Mouse (Mus musculus): ENCODE results near the gene H2-Ke6. TPM values are rescaled to one million over a fixed set of nuclear protein-coding genes. Genes with fewer than 3 reads are reported as not detected.
"Not testable (repeated sequence)": the region's sequence is repeated elsewhere in the genome, so short reads cannot be mapped to it uniquely, and the experiment has no call there.

Gene H2-Ke6
- polyA plus RNA-seq, 1 experiment from 2014 or later, result 35.6 TPM

GRCm38 (mm10) chr17:34024317-34024821, 3.5 kb downstream of the H2-Ke6 start, which contains the start of gene Ring1:
Gene Ring1 (minus strand): TSS chr17:34024680.
- under 1% methylated on average over 52 of the region's 58 CpGs for WGBS (ENCODE audit: missing documents)

DNA sequence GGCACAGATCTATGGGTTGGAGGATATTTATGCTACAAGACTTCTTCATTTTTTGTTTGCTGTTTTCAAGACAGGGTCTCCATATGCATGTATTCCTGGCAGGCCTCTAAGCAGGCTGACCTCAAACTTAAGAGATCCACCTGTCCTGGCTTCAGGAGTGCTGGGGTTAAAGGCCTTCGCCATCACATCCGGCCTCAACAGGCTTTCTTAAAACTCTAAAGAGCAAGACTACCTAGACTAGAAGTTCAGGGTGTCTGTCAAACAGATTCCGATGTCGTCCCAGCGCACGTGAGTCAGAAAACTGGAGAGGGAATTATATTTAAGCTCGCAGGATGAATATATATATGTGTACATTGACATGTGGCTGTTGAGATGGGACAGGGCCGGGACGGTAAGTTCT, 4.2 kb downstream of the H2-Ke6 start:
- WGBS (ENCODE audit: missing documents), result 74% methylated on average over 9 of the region's 9 CpGs
- Histone ChIP-seq H3K79me2 (ENCODE audit: inconsistent target) (peaks cover 2% of the 10 kb centered on the region; the same call in 1 of the 2 replicates), H3K36me3 (ENCODE audit: inconsistent target) (peaks cover 23% of the 10 kb centered on the region), H3K27ac (no peak overlapping the region), H3K4me3 (ENCODE audit: inconsistent target) (peak overlapping the region; percentile 51)

More at GRCm38 (mm10) chr17:34024317-34024821, 3.5 kb downstream of the H2-Ke6 start, which contains the start of gene Ring1:
- H3K36me3 ChIP-seq (ENCODE audit: inconsistent target), result peaks cover 30% of the 10 kb centered on the region
- peaks cover 9% of the 10 kb centered on the region for H3K79me2 ChIP-seq (ENCODE audit: inconsistent target)
- H3K4me3 ChIP-seq (ENCODE audit: inconsistent target), result peak within 1 kb of the TSS; percentile 51
- no peak within 1 kb of the TSS for H3K27ac ChIP-seq

DNA sequence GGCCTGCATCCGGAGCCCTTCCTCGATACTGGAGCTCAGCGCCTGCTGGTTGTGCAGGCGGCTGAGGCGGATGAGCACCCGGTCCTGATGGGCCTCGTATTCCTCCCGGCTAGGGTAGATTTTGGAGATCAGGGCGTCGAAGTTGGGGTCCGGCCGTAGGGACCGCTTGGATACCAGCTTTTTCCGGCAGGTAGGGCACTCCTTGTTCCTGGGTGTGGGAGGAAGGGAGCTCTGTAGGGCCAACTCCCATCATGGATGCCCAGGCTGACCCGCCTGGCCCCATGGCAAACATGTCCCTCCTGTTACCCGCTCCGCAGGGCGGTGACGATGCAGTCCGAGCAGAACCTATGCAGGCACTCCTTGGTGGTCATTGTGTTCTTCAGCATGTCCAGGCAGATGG, 4.9 kb downstream of the H2-Ke6 start:
- no peaks in the 10 kb centered on the region for H3K79me2 ChIP-seq (ENCODE audit: inconsistent target)
- no peak overlapping the region for H3K27ac ChIP-seq
- peaks cover 19% of the 10 kb centered on the region; the same call in 1 of the 2 replicates for H3K36me3 ChIP-seq (ENCODE audit: inconsistent target)
- 95% methylated on average over 20 of the region's 20 CpGs for WGBS (ENCODE audit: missing documents)
- no peak overlapping the region for H3K4me3 ChIP-seq (ENCODE audit: inconsistent target)

DNA sequence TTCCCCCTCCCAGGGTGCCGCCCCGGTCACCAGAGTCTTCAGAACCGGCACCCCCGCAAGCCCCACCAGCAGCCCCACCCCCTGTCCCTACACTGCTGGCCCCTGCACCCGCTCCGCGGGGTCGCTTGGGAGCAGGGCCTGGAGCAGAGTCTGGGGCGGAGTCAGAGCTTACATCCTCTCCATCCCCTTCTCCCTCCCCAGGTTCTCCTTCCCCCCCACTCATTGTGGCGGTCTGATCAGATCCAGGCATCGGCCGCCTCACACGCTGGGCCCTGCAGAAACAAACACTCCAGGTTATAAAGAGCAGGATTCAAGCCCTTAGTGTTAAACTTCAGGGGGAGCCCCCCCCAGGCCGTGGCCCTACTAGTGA, 5.5 kb downstream of the H2-Ke6 start:
- WGBS (ENCODE audit: missing documents), result 99% methylated on average over 10 of the region's 14 CpGs
- no peak overlapping the region for H3K27ac ChIP-seq
- H3K4me3 ChIP-seq (ENCODE audit: inconsistent target), result no peak overlapping the region
- no peaks in the 10 kb centered on the region for H3K79me2 ChIP-seq (ENCODE audit: inconsistent target)
- peaks cover 19% of the 10 kb centered on the region; the same call in 1 of the 2 replicates for H3K36me3 ChIP-seq (ENCODE audit: inconsistent target)

GRCm38 (mm10) chr17:34021539-34022413, 6.1 kb downstream of the H2-Ke6 start:
- 97% methylated on average over 22 of the region's 23 CpGs for WGBS (ENCODE audit: missing documents)
- H3K27ac ChIP-seq, result no peak overlapping the region
- no peak overlapping the region for H3K4me3 ChIP-seq (ENCODE audit: inconsistent target)
- peaks cover 19% of the 10 kb centered on the region; the same call in 1 of the 2 replicates for H3K36me3 ChIP-seq (ENCODE audit: inconsistent target)
- H3K79me2 ChIP-seq (ENCODE audit: inconsistent target), result no peaks in the 10 kb centered on the region

- Histone ChIP-seq H3K79me2 (ENCODE audit: inconsistent target) (no peaks in the 10 kb centered on the region), H3K27ac (no peak overlapping the region), H3K36me3 (ENCODE audit: inconsistent target) (no peaks in the 10 kb centered on the region), H3K4me3 (ENCODE audit: inconsistent target) (no peak overlapping the region)
- WGBS (ENCODE audit: missing documents), result 97% methylated on average over 7 of the region's 8 CpGs
These were observed 14.4 kb downstream of the H2-Ke6 start for GRCm38 (mm10) chr17:34013436-34013835.

DNA sequence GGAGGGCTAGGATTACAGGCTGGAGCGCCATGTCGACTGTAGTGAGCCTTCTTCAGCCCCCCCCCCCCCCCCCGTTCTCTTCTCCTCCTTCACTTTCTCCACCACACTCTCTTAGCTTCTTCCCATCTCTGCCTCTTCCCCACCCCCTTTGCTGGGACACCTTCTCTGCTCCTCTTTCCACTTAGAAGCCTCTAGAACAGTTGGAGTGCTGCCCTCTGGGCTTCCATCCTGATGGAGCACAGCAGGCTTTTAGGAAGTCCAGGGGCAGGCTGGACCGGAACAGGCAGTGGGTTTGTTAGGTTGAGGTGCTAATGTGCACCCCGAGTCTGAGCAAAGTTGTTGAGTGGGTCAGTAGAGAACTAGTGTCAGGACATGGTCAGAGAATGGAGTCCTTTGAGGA, 17.7 kb downstream of the H2-Ke6 start:
- no peak overlapping the region for H3K27ac ChIP-seq
- WGBS (ENCODE audit: missing documents), result 83% methylated on average over 4 of the region's 5 CpGs
- H3K79me2 ChIP-seq (ENCODE audit: inconsistent target), result no peaks in the 10 kb centered on the region
- no peaks in the 10 kb centered on the region for H3K36me3 ChIP-seq (ENCODE audit: inconsistent target)
- H3K4me3 ChIP-seq (ENCODE audit: inconsistent target), result no peak overlapping the region

GRCm38 (mm10) chr17:34006570-34006969, 21.3 kb downstream of the H2-Ke6 start:
- H3K4me3 ChIP-seq (ENCODE audit: inconsistent target), result no peak overlapping the region
- H3K79me2 ChIP-seq (ENCODE audit: inconsistent target), result no peaks in the 10 kb centered on the region
- H3K36me3 ChIP-seq (ENCODE audit: inconsistent target), result no peaks in the 10 kb centered on the region
- 85% methylated on average over 2 of the region's 2 CpGs for WGBS (ENCODE audit: missing documents)
- no peak overlapping the region for H3K27ac ChIP-seq

DNA sequence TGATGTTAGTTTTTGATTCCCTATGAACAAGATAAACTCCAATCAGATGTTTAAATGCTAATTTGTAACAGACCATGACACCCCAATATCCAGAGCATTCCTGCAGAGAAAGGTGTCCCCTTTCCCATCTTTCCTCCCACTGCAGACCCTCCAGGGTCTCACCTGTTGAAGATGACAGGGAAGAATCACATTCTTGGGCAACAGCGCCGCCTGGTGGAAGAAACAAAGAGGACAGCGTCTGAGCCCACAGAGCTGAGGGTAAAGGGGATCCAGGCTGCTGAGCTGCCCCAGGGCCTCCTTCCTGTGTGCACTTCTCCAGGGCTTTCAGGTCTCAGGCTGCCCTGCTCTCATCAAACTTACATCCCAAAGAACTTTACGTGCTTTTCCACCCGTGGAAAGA, 24.4 kb downstream of the H2-Ke6 start:
- Histone ChIP-seq H3K79me2 (ENCODE audit: inconsistent target) (peaks cover 14% of the 10 kb centered on the region; the same call in 1 of the 2 replicates), H3K27ac (no peak overlapping the region), H3K4me3 (ENCODE audit: inconsistent target) (no peak overlapping the region), H3K36me3 (ENCODE audit: inconsistent target) (no peaks in the 10 kb centered on the region)
- 0% methylated on average over 4 of the region's 5 CpGs for WGBS (ENCODE audit: missing documents)

DNA sequence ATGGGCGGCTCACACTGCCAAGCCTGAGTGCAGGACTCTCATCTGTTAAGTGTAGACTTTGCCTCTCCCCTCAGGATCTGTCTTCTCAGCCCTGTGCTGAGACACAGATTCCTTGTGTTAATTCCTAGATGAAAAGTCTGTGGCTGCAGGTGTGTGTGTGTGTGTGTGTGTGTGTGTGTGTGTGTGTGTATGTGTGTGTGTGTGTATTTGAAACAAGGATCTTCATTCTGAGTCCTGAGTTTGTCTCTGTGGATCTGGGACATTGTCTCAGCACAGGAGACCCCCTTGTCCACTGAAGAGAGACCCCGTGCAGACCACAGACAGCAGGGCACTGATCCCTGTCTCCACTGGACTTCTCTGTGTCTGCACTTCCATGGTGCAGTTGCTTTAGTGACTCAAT, 27.1 kb downstream of the H2-Ke6 start:
- H3K36me3 ChIP-seq (ENCODE audit: inconsistent target), result peaks cover 25% of the 10 kb centered on the region; the same call in 1 of the 2 replicates
- peak overlapping the region; percentile 78 for H3K27ac ChIP-seq
- WGBS (ENCODE audit: missing documents), result 25% methylated on average over 2 of the region's 2 CpGs
- peaks cover 24% of the 10 kb centered on the region; the same call in 1 of the 2 replicates for H3K79me2 ChIP-seq (ENCODE audit: inconsistent target)
- peak overlapping the region; percentile 70 for H3K4me3 ChIP-seq (ENCODE audit: inconsistent target)

DNA sequence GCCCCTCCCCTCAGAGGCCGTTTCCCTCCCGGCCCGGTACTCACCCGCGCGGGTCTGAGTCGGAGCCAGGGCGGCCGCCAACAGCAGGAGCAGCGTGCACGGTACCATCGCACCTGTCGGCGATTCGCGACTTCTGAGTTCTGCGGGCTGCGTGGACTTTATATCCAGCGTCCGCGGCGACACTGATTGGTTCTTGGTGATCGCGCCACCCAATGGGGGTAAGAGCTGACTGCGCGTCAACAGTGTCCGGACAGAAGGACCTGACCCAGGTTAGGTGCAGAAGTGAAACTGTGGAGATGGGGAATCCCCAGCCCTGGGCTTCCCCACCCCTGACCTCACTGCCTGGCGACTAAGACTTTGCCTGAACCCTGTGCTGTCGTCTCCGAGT, 27.7 kb downstream of the H2-Ke6 start, which contains the start of gene H2-K1:
Gene H2-K1, minus strand, starts transcription at position 198 of the 388 bp plus-strand sequence.
- Histone ChIP-seq H3K4me3 (ENCODE audit: inconsistent target) (peak within 1 kb of the TSS; percentile 70), H3K27ac (peak within 1 kb of the TSS; percentile 78), H3K36me3 (ENCODE audit: inconsistent target) (peaks cover 27% of the 10 kb centered on the region; the same call in 1 of the 2 replicates), H3K79me2 (ENCODE audit: inconsistent target) (peaks cover 24% of the 10 kb centered on the region; the same call in 1 of the 2 replicates)
- 0% methylated on average over 30 of the region's 30 CpGs for WGBS (ENCODE audit: missing documents)

DNA sequence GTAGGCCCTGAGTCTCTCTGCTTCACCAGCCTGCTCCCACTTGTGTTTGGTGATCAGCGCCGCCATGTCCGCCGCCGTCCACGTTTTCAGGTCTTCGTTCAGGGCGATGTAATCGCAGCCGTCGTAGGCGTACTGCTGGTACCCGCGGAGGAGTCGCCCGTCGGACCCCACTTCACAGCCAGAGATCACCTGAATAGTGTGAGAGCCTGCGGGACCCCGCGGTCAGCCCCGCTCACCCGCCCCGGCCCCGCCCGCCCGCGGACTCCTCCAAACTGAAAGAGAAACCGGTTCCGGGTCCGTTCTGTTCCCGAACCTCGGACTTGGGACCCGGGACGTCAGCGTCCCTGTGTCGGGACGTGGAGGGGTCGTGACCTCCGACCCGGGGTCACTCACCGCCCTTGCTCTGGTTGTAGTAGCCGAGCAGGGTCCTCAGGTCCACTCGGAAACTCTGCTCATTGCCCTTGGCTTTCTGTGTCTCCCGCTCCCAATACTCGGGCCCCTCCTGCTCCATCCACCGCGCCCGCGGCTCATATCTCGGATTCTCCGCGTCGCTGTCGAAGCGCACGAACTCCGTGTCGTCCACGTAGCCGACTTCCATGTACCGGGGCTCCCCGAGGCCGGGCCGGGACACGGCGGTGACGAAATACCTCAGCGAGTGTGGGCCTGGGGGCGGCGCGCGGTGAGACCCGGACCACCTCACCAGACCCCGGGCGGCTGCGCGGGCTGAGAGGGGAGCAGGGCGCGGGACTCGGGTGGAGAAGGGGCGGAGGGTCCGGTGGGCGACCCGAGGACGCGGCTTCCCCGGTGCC, 28.3 kb downstream of the H2-Ke6 start:
- peak overlapping the region; percentile 73 for H3K27ac ChIP-seq
- under 1% methylated on average over 69 of the region's 87 CpGs for WGBS (ENCODE audit: missing documents)
- peak overlapping the region; percentile 70 for H3K4me3 ChIP-seq (ENCODE audit: inconsistent target)
- H3K79me2 ChIP-seq (ENCODE audit: inconsistent target), result peaks cover 24% of the 10 kb centered on the region; the same call in 1 of the 2 replicates
- peaks cover 27% of the 10 kb centered on the region; the same call in 1 of the 2 replicates for H3K36me3 ChIP-seq (ENCODE audit: inconsistent target)

GRCm38 (mm10) chr17:33998697-33999096, 29.2 kb downstream of the H2-Ke6 start:
- peaks cover 27% of the 10 kb centered on the region; the same call in 1 of the 2 replicates for H3K36me3 ChIP-seq (ENCODE audit: inconsistent target)
- peak overlapping the region; percentile 70 for H3K4me3 ChIP-seq (ENCODE audit: inconsistent target)
- H3K79me2 ChIP-seq (ENCODE audit: inconsistent target), result peaks cover 24% of the 10 kb centered on the region; the same call in 1 of the 2 replicates
- H3K27ac ChIP-seq, result not testable (repeated sequence)
- WGBS (ENCODE audit: missing documents), result 22% methylated on average over 4 of the region's 5 CpGs

DNA sequence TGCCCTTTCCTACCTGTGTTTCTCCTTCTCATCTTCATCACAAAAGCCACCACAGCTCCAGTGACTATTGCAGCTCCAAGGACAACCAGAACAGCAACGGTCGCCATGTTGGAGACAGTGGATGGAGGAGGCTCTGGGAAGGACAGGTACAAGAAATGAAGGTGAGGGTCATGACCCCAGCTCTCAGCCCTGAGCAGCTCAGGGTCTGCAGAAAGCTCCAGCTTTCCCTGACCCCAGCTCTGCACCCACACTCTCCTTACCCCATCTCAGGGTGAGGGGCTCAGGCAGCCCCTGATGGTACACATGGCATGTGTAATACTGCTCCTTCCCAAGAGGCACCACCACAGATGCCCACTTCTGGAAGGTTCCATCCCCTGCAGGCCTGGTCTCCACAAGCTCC, 30.8 kb downstream of the H2-Ke6 start:
- 96% methylated on average over 2 of the region's 2 CpGs for WGBS (ENCODE audit: missing documents)
- Histone ChIP-seq H3K79me2 (ENCODE audit: inconsistent target) (peaks cover 24% of the 10 kb centered on the region; the same call in 1 of the 2 replicates), H3K36me3 (ENCODE audit: inconsistent target) (peaks cover 27% of the 10 kb centered on the region; the same call in 1 of the 2 replicates)
- not testable (repeated sequence) for H3K27ac ChIP-seq; H3K4me3 ChIP-seq (ENCODE audit: inconsistent target)

Data from macrophage (primary cell).